Mouse (Mus musculus) midbrain, embryonic 15.5 days (tissue): ENCODE results near the gene Tmem8. TPM values are rescaled to one million over a fixed set of nuclear protein-coding genes. Genes with fewer than 3 reads are reported as not detected.

Experiments used
- ATAC-seq: fragments of 200-750 bp; cut with Nextera tagmentation; replicated peaks from 2 replicates; pipeline ENCODE4 v1.8.0; 2017; ENCODE audit warnings: moderate TSS enrichment
- H3K27ac ChIP-seq: fragments of 300-500 bp; sonication (generic); 2 replicates; pipeline ENCODE4 v1.5.1; 2015; ENCODE audit warnings: mild to moderate bottlenecking, inconsistent platforms
- H3K27me3 ChIP-seq: fragments of 300-500 bp; sonication (generic); replicated peaks from 2 replicates; pipeline ENCODE4 v1.6.1; 2015; ENCODE audit warnings: inconsistent platforms
- H3K36me3 ChIP-seq: fragments of 300-500 bp; sonication (generic); replicated peaks from 2 replicates; pipeline ENCODE4 v1.6.1; 2015; ENCODE audit warnings: inconsistent platforms
- H3K4me1 ChIP-seq: fragments of 300-500 bp; sonication (generic); 2 replicates; pipeline ENCODE4 v1.6.1; 2015; ENCODE audit warnings: inconsistent platforms
- H3K4me2 ChIP-seq: fragments of 300-500 bp; sonication (generic); 2 replicates; pipeline ENCODE4 v1.6.1; 2015; ENCODE audit warnings: inconsistent platforms, mild to moderate bottlenecking, moderate library complexity
- H3K4me3 ChIP-seq: fragments of 300-500 bp; sonication (generic); 2 replicates; pipeline ENCODE4 v1.5.1; 2015; ENCODE audit warnings: mild to moderate bottlenecking, inconsistent platforms
- H3K9ac ChIP-seq: fragments of 300-500 bp; sonication (generic); 2 replicates; pipeline ENCODE4 v1.6.1; 2015; ENCODE audit warnings: mild to moderate bottlenecking, inconsistent platforms
- H3K9me3 ChIP-seq: fragments of 300-500 bp; sonication (generic); 2 replicates; pipeline ENCODE4 v1.6.1; 2016; ENCODE audit warnings: inconsistent platforms
- WGBS: fragments of 180-500 bp; shearing (Covaris S2); methylation state at CpG from one replicate; pipeline ENCODE4 v1.1.7; 2015; ENCODE audit warnings: mixed read lengths; 5-methylcytosine and 5-hydroxymethylcytosine counted together
- polyA plus RNA-seq: library from polyadenylated mRNA; unstranded; fragments of >200 nt; fragmentation: Nextera tagmentation; extraction: Ambion mirVana; gene quantifications from 2 replicates; pipeline ENCODE4 v1.2.1, GENCODE M21; 2015

The Tmem8 gene
- polyA plus RNA-seq, 1 experiment from 2014 or later: 4.0 TPM

DNA sequence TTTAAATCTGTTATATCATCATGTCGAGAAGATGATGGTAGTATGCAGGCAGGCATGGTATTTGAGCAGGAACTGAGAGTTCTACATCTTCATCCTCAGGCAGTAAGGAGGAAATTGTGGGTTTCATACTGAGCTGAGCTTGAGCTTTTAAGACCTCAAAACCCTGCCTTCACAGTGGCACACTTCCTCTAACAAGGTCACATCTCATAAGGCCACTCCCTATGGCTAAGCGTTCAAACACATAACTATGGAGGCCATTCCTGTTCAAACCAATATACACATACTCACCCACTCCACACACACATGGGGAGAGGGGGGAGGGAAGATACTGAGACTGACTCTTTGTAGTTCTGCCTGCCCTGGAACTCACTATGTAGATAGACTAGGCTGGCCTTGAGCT lies 54.9 kb downstream of the Tmem8 start:
- H3K4me1 ChIP-seq: no peaks in the 10 kb centered on the region
- 96% methylated on average over 2 of the region's 2 CpGs for WGBS
- H3K9me3 ChIP-seq: no peaks in the 10 kb centered on the region
- no peaks in the 10 kb centered on the region for H3K36me3 ChIP-seq
- no peak overlapping the region for H3K4me3 ChIP-seq
- no peaks in the 10 kb centered on the region for H3K27me3 ChIP-seq
- no peak for ATAC-seq
- no peak overlapping the region for H3K27ac ChIP-seq
- no peak overlapping the region for H3K4me2 ChIP-seq
- no peak overlapping the region for H3K9ac ChIP-seq

Other genes starting within 250 kb of the Tmem8 start
- 18.5 and 19.8 TPM in 2 replicates for gene Mcrip2, start 244.5 kb upstream of the Tmem8 start, polyA plus RNA-seq
- 70.5 and 71.1 TPM in 2 replicates for gene Mettl26, start 238.2 kb upstream of the Tmem8 start, polyA plus RNA-seq
- 0.47 and 0.54 TPM in 2 replicates for gene Wfikkn1, start 232.4 kb upstream of the Tmem8 start, polyA plus RNA-seq
- 56.7 and 57.5 TPM in 2 replicates for gene Rab40c, start 193.6 kb upstream of the Tmem8 start, polyA plus RNA-seq
- gene Pigq, start 168.4 kb upstream of the Tmem8 start, polyA plus RNA-seq: 71.9 and 75.8 TPM in 2 replicates
- 0.73 and 0.80 TPM in 2 replicates for gene Nhlrc4, start 168.3 kb upstream of the Tmem8 start, polyA plus RNA-seq
- gene A930017K11Rik, start 160.7 kb upstream of the Tmem8 start, polyA plus RNA-seq: 3.1 and 6.1 TPM in 2 replicates
- 22.2 and 23.8 TPM in 2 replicates for gene Capn15, start 127.5 kb upstream of the Tmem8 start, polyA plus RNA-seq
- 32.2 and 32.6 TPM in 2 replicates for gene Rab11fip3, start 43.7 kb upstream of the Tmem8 start, polyA plus RNA-seq
- gene Decr2, start 23.0 kb upstream of the Tmem8 start, polyA plus RNA-seq: 34.2 and 36.3 TPM in 2 replicates
- gene Nme4, start 17.7 kb upstream of the Tmem8 start, polyA plus RNA-seq: 24.7 and 25.1 TPM in 2 replicates
- gene Mrpl28, start 10.2 kb downstream of the Tmem8 start, polyA plus RNA-seq: 172 and 179 TPM in 2 replicates
- gene Axin1, start 25.4 kb downstream of the Tmem8 start, polyA plus RNA-seq: 23.5 and 27.8 TPM in 2 replicates
- 0.13 and 0.38 TPM in 2 replicates for gene Pdia2, start 85.8 kb downstream of the Tmem8 start, polyA plus RNA-seq
- gene Rgs11, start 89.7 kb downstream of the Tmem8 start, polyA plus RNA-seq: 7.6 and 8.3 TPM in 2 replicates
- gene Arhgdig, start 94.5 kb downstream of the Tmem8 start, polyA plus RNA-seq: 124 and 125 TPM in 2 replicates
- 31.7 and 33.8 TPM in 2 replicates for gene Fam234a, start 130.9 kb downstream of the Tmem8 start, polyA plus RNA-seq
- gene Luc7l, start 139.6 kb downstream of the Tmem8 start, polyA plus RNA-seq: 117 and 123 TPM in 2 replicates